Mouse (Mus musculus): ENCODE results near the gene Kiss1r. TPM values are rescaled to one million over a fixed set of nuclear protein-coding genes. Genes with fewer than 3 reads are reported as not detected.

The Kiss1r gene
- polyA plus RNA-seq, 1 experiment from 2014 or later, result 0.48 TPM

Other genes with a start within 250 kb of the Kiss1r start
- 59.7 and 63.8 TPM in 2 replicates for gene Tpgs1, start 247.6 kb upstream of the Kiss1r start, polyA plus RNA-seq (2016; fragmentation: Nextera tagmentation; extraction: Ambion mirVana)
- 253 and 264 TPM in 2 replicates for gene Cdc34, start 234.8 kb upstream of the Kiss1r start, polyA plus RNA-seq (2016; fragmentation: Nextera tagmentation; extraction: Ambion mirVana)
- 0.84 and 1.0 TPM in 2 replicates for gene Gzmm, start 228.0 kb upstream of the Kiss1r start, polyA plus RNA-seq (2016; fragmentation: Nextera tagmentation; extraction: Ambion mirVana)
- gene Bsg, start 212.5 kb upstream of the Kiss1r start, polyA plus RNA-seq (2016; fragmentation: Nextera tagmentation; extraction: Ambion mirVana), result 598 and 623 TPM in 2 replicates
- 0.06 TPM in 1 of 2 replicates, not detected in the other for gene Hcn2, start 200.3 kb upstream of the Kiss1r start, polyA plus RNA-seq (2016; fragmentation: Nextera tagmentation; extraction: Ambion mirVana)
- gene Polrmt, start 170.4 kb upstream of the Kiss1r start, polyA plus RNA-seq (2016; fragmentation: Nextera tagmentation; extraction: Ambion mirVana), result 50.9 and 52.9 TPM in 2 replicates
- gene Fgf22, start 161.9 kb upstream of the Kiss1r start, polyA plus RNA-seq (2016; fragmentation: Nextera tagmentation; extraction: Ambion mirVana), result 0.36 and 0.64 TPM in 2 replicates
- gene Rnf126, start 150.0 kb upstream of the Kiss1r start, polyA plus RNA-seq (2016; fragmentation: Nextera tagmentation; extraction: Ambion mirVana), result 92.4 and 113 TPM in 2 replicates
- 1.1 and 1.5 TPM in 2 replicates for gene Fstl3, start 139.7 kb upstream of the Kiss1r start, polyA plus RNA-seq (2016; fragmentation: Nextera tagmentation; extraction: Ambion mirVana)
- gene Prss57, start 126.0 kb upstream of the Kiss1r start, polyA plus RNA-seq (2016; fragmentation: Nextera tagmentation; extraction: Ambion mirVana), result not detected in 2 replicates
- gene Palm, start 123.4 kb upstream of the Kiss1r start, polyA plus RNA-seq (2016; fragmentation: Nextera tagmentation; extraction: Ambion mirVana), result 114 and 119 TPM in 2 replicates
- 0.18 and 1.0 TPM in 2 replicates for gene Misp, start 96.0 kb upstream of the Kiss1r start, polyA plus RNA-seq (2016; fragmentation: Nextera tagmentation; extraction: Ambion mirVana)
- 370 and 377 TPM in 2 replicates for gene Ptbp1, start 62.5 kb upstream of the Kiss1r start, polyA plus RNA-seq (2016; fragmentation: Nextera tagmentation; extraction: Ambion mirVana)
- gene Prtn3, start 42.5 kb upstream of the Kiss1r start, polyA plus RNA-seq (2016; fragmentation: Nextera tagmentation; extraction: Ambion mirVana), result 8.1 TPM in 2 replicates
- gene Plppr3, start 42.3 kb upstream of the Kiss1r start, polyA plus RNA-seq (2016; fragmentation: Nextera tagmentation; extraction: Ambion mirVana), result 91.4 and 102 TPM in 2 replicates
- gene Elane, start 30.7 kb upstream of the Kiss1r start, polyA plus RNA-seq (2016; fragmentation: Nextera tagmentation; extraction: Ambion mirVana), result not detected in 2 replicates
- not detected in 2 replicates for gene Cfd, start 26.1 kb upstream of the Kiss1r start, polyA plus RNA-seq (2016; fragmentation: Nextera tagmentation; extraction: Ambion mirVana)
- gene Med16, start 8.0 kb upstream of the Kiss1r start, polyA plus RNA-seq (2016; fragmentation: Nextera tagmentation; extraction: Ambion mirVana), result 61.8 and 65.7 TPM in 2 replicates
- 1.9 TPM in 1 of 2 replicates, not detected in the other for gene Gm26602, start 6.1 kb upstream of the Kiss1r start, polyA plus RNA-seq (2016; fragmentation: Nextera tagmentation; extraction: Ambion mirVana)
- gene R3hdm4, start 4.2 kb downstream of the Kiss1r start, polyA plus RNA-seq (2016; fragmentation: Nextera tagmentation; extraction: Ambion mirVana), result 112 and 116 TPM in 2 replicates
- 12.5 and 13.0 TPM in 2 replicates for gene Arid3a, start 10.1 kb downstream of the Kiss1r start, polyA plus RNA-seq (2016; fragmentation: Nextera tagmentation; extraction: Ambion mirVana)
- 165 and 167 TPM in 2 replicates for gene Wdr18, start 43.2 kb downstream of the Kiss1r start, polyA plus RNA-seq (2016; fragmentation: Nextera tagmentation; extraction: Ambion mirVana)
- gene Grin3b, start 53.7 kb downstream of the Kiss1r start, polyA plus RNA-seq (2016; fragmentation: Nextera tagmentation; extraction: Ambion mirVana), result 0.20 and 0.31 TPM in 2 replicates
- 8.4 and 9.6 TPM in 2 replicates for gene Tmem259, start 67.4 kb downstream of the Kiss1r start, polyA plus RNA-seq (2016; fragmentation: Nextera tagmentation; extraction: Ambion mirVana)
- gene Cnn2, start 71.6 kb downstream of the Kiss1r start, polyA plus RNA-seq (2016; fragmentation: Nextera tagmentation; extraction: Ambion mirVana), result 222 and 226 TPM in 2 replicates
- 2.9 and 3.1 TPM in 2 replicates for gene Abca7, start 79.5 kb downstream of the Kiss1r start, polyA plus RNA-seq (2016; fragmentation: Nextera tagmentation; extraction: Ambion mirVana)
- gene Arhgap45, start 99.7 kb downstream of the Kiss1r start, polyA plus RNA-seq (2016; fragmentation: Nextera tagmentation; extraction: Ambion mirVana), result 8.0 and 9.1 TPM in 2 replicates
- 279 and 286 TPM in 2 replicates for gene Polr2e, start 122.8 kb downstream of the Kiss1r start, polyA plus RNA-seq (2016; fragmentation: Nextera tagmentation; extraction: Ambion mirVana)
- gene Gpx4, start 130.2 kb downstream of the Kiss1r start, polyA plus RNA-seq (2016; fragmentation: Nextera tagmentation; extraction: Ambion mirVana), result 670 and 692 TPM in 2 replicates
- gene Sbno2, start 188.6 kb downstream of the Kiss1r start, polyA plus RNA-seq (2016; fragmentation: Nextera tagmentation; extraction: Ambion mirVana), result 14.7 and 15.6 TPM in 2 replicates
- gene Stk11, start 198.8 kb downstream of the Kiss1r start, polyA plus RNA-seq (2016; fragmentation: Nextera tagmentation; extraction: Ambion mirVana), result 14.4 and 18.1 TPM in 2 replicates
- gene Atp5d, start 221.7 kb downstream of the Kiss1r start, polyA plus RNA-seq (2016; fragmentation: Nextera tagmentation; extraction: Ambion mirVana), result 495 and 498 TPM in 2 replicates
- gene Cbarp, start 223.9 kb downstream of the Kiss1r start, polyA plus RNA-seq (2016; fragmentation: Nextera tagmentation; extraction: Ambion mirVana), result 6.8 and 7.3 TPM in 2 replicates
- 19.1 and 19.8 TPM in 2 replicates for gene Midn, start 231.3 kb downstream of the Kiss1r start, polyA plus RNA-seq (2016; fragmentation: Nextera tagmentation; extraction: Ambion mirVana)
- 90.9 and 116 TPM in 2 replicates for gene Cirbp, start 249.0 kb downstream of the Kiss1r start, polyA plus RNA-seq (2016; fragmentation: Nextera tagmentation; extraction: Ambion mirVana)